Mouse (Mus musculus) midbrain, postnatal 0 days (tissue): ENCODE results near the gene Vti1a. TPM values are rescaled to one million over a fixed set of nuclear protein-coding genes. Genes with fewer than 3 reads are reported as not detected.

Experiments used
- ATAC-seq: fragments of 200-750 bp; cut with Nextera tagmentation; 2 replicates; pipeline ENCODE4 v1.8.0; 2017; ENCODE audit warnings: moderate number of reproducible peaks, mild to moderate bottlenecking, moderate TSS enrichment, moderate library complexity; ENCODE audit not compliant: low FRiP score
- DNase-seq: peaks from one replicate; pipeline ENCODE4 v3.0.0-alpha.2; 2015; ENCODE audit warnings: low spot score
- H3K27ac ChIP-seq: fragments of 300-500 bp; sonication (generic); 2 replicates; pipeline ENCODE4 v1.5.1; 2014; ENCODE audit warnings: low read depth, mild to moderate bottlenecking, low read length, mixed read lengths
- H3K27me3 ChIP-seq: fragments of 300-500 bp; sonication (generic); 2 replicates; pipeline ENCODE4 v1.6.1; 2014; ENCODE audit warnings: low read length, control low read depth, mixed read lengths; ENCODE audit not compliant: insufficient read depth
- H3K36me3 ChIP-seq: fragments of 300-500 bp; sonication (generic); 2 replicates; pipeline ENCODE4 v1.6.1; 2014; ENCODE audit warnings: low read length, control low read depth, mixed read lengths; ENCODE audit not compliant: insufficient read depth
- H3K4me1 ChIP-seq: fragments of 300-500 bp; sonication (generic); 2 replicates; pipeline ENCODE4 v1.6.1; 2014; ENCODE audit warnings: mild to moderate bottlenecking, control low read depth, antibody characterized with exemption, low read length, mixed read lengths; ENCODE audit not compliant: insufficient read depth
- H3K4me2 ChIP-seq: fragments of 300-500 bp; sonication (generic); 2 replicates; pipeline ENCODE4 v1.6.1; 2014; ENCODE audit warnings: low read depth, mild to moderate bottlenecking, low read length, mixed read lengths; ENCODE audit not compliant: poor library complexity, severe bottlenecking
- H3K4me3 ChIP-seq: fragments of 300-500 bp; sonication (generic); 2 replicates; pipeline ENCODE4 v1.5.1; 2014; ENCODE audit warnings: low read depth, mild to moderate bottlenecking, low read length, moderate library complexity
- H3K9ac ChIP-seq: fragments of 300-500 bp; sonication (generic); replicated peaks from 2 replicates; pipeline ENCODE4 v1.6.1; 2014; ENCODE audit warnings: mild to moderate bottlenecking, low read length, moderate library complexity, mixed read lengths; ENCODE audit not compliant: poor library complexity, severe bottlenecking
- H3K9me3 ChIP-seq: fragments of 300-500 bp; sonication (generic); 2 replicates; pipeline ENCODE4 v1.6.1; 2016; ENCODE audit warnings: low read length, control low read depth
- CTCF ChIP-seq: IDR thresholded peaks from 2 replicates; pipeline ENCODE4 v1.5.1; 2016; ENCODE audit warnings: antibody characterized with exemption, mild to moderate bottlenecking
- WGBS: fragments of 180-500 bp; shearing (Covaris S2); extraction: QIAGEN DNeasy Blood & Tissue Kit; methylation state at CpG from one replicate; pipeline ENCODE4 v1.1.7; 2014; 5-methylcytosine and 5-hydroxymethylcytosine counted together
- polyA plus RNA-seq: library from polyadenylated mRNA; unstranded; fragments of >200 nt; fragmentation: Nextera tagmentation; extraction: Ambion mirVana; gene quantifications from 2 replicates; pipeline ENCODE4 v1.2.1, GENCODE M21; 2015
- total RNA-seq: library from RNA; depleted of rRNA; stranded (reverse); fragments of >200 nt; gene quantifications from 2 replicates; pipeline ENCODE4 v1.2.3, GENCODE M21; 2014

Gene Vti1a
- total and polyA plus RNA-seq, 2 experiments from 2014 or later = 34.2 to 43.2 TPM

- TF ChIP-seq CTCF = no peak
- H3K4me2 ChIP-seq = no peak overlapping the region
- no peaks in the 10 kb centered on the region for H3K9me3 ChIP-seq
- no peak overlapping the region for H3K4me3 ChIP-seq
- no peak overlapping the region for H3K9ac ChIP-seq
- WGBS = 94% methylated on average over 3 of the region's 3 CpGs
- H3K36me3 ChIP-seq = no peaks in the 10 kb centered on the region
- H3K27ac ChIP-seq = no peak overlapping the region
- DNase-seq (no peak), ATAC-seq (no peak)
- H3K27me3 ChIP-seq = no peaks in the 10 kb centered on the region
- H3K4me1 ChIP-seq = no peaks in the 10 kb centered on the region
Measured at GRCm38 (mm10) chr19:55532681-55533080, 216.6 kb downstream of the Vti1a start.

- Histone ChIP-seq H3K9ac (no peak overlapping the region), H3K4me1 (no peaks in the 10 kb centered on the region), H3K4me3 (no peak overlapping the region), H3K27me3 (no peaks in the 10 kb centered on the region), H3K9me3 (no peaks in the 10 kb centered on the region), H3K27ac (no peak overlapping the region), H3K36me3 (no peaks in the 10 kb centered on the region), H3K4me2 (no peak overlapping the region)
- no peak for TF ChIP-seq CTCF
- 84% methylated on average over 7 of the region's 7 CpGs for WGBS
- DNase-seq (no peak), ATAC-seq (no peak)
Measured at GRCm38 (mm10) chr19:55536273-55536937, 220.3 kb downstream of the Vti1a start.

GRCm38 (mm10) chr19:55537691-55538090, 221.6 kb downstream of the Vti1a start:
- no peaks in the 10 kb centered on the region for H3K9me3 ChIP-seq
- H3K4me2 ChIP-seq = no peak overlapping the region
- no peak overlapping the region for H3K9ac ChIP-seq
- TF ChIP-seq CTCF = peak; percentile 72
- H3K4me1 ChIP-seq = no peaks in the 10 kb centered on the region
- DNase-seq (peak; percentile 56), ATAC-seq (no peak)
- 37% methylated on average over 6 of the region's 6 CpGs for WGBS
- H3K27ac ChIP-seq = no peak overlapping the region
- H3K36me3 ChIP-seq = no peaks in the 10 kb centered on the region
- no peak overlapping the region for H3K4me3 ChIP-seq
- no peaks in the 10 kb centered on the region for H3K27me3 ChIP-seq

GRCm38 (mm10) chr19:55541641-55542040, 225.5 kb downstream of the Vti1a start:
- Histone ChIP-seq H3K36me3 (no peaks in the 10 kb centered on the region), H3K4me3 (no peak overlapping the region), H3K4me1 (no peaks in the 10 kb centered on the region), H3K27ac (no peak overlapping the region), H3K9ac (no peak overlapping the region), H3K9me3 (no peaks in the 10 kb centered on the region), H3K4me2 (no peak overlapping the region), H3K27me3 (no peaks in the 10 kb centered on the region)
- no peak for TF ChIP-seq CTCF
- ATAC-seq (no peak), DNase-seq (no peak)
- WGBS = 77% methylated on average over 5 of the region's 5 CpGs

GRCm38 (mm10) chr19:55542461-55542860, 226.4 kb downstream of the Vti1a start:
- Histone ChIP-seq H3K9ac (no peak overlapping the region), H3K4me2 (no peak overlapping the region), H3K9me3 (no peaks in the 10 kb centered on the region), H3K36me3 (no peaks in the 10 kb centered on the region), H3K4me3 (no peak overlapping the region), H3K27ac (no peak overlapping the region), H3K4me1 (no peaks in the 10 kb centered on the region), H3K27me3 (no peaks in the 10 kb centered on the region)
- ATAC-seq (no peak), DNase-seq (no peak)
- TF ChIP-seq CTCF = no peak
- WGBS = 86% methylated on average over 6 of the region's 6 CpGs

GRCm38 (mm10) chr19:55543188-55543587, 227.1 kb downstream of the Vti1a start:
- no peak overlapping the region for H3K4me2 ChIP-seq
- H3K4me3 ChIP-seq = no peak overlapping the region
- WGBS = 64% methylated on average over 9 of the region's 9 CpGs
- H3K9me3 ChIP-seq = no peaks in the 10 kb centered on the region
- no peak for DNase-seq
- H3K9ac ChIP-seq = no peak overlapping the region
- no peak overlapping the region for H3K27ac ChIP-seq
- no peaks in the 10 kb centered on the region for H3K4me1 ChIP-seq
- TF ChIP-seq CTCF = no peak
- no peaks in the 10 kb centered on the region for H3K36me3 ChIP-seq
- no peak for ATAC-seq
- H3K27me3 ChIP-seq = no peaks in the 10 kb centered on the region
